Mouse (Mus musculus): ENCODE results near the gene Grb2.

DNA sequence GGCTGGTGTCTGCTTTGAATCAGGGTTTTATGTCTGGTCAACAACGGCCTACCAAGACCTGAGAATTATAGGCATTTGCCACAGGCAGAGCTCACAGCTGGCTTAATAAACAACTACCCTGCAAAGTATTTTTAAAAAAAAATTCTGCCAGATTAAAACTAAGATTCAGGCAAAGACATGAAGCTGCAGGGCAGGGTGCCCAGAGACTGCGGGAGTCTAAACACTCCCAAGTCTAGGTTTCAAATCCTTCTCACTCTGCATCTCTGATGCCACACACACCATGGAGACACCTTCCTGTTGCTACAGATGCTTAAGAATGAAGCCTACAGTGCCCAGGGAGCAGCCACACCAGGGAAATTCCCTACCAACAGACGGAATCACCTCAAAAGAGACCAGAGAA lies 56.7 kb downstream of the Grb2 start:
- TF ChIP-seq CTCF (IDR thresholded peaks at IDR 0.05) (no peak), POLR2A (IDR thresholded peaks at IDR 0.05; ENCODE audit: insufficient read depth, low read depth, low read length) (no peak)
